Mouse (Mus musculus): ENCODE data around the gene Bri3.

DNA sequence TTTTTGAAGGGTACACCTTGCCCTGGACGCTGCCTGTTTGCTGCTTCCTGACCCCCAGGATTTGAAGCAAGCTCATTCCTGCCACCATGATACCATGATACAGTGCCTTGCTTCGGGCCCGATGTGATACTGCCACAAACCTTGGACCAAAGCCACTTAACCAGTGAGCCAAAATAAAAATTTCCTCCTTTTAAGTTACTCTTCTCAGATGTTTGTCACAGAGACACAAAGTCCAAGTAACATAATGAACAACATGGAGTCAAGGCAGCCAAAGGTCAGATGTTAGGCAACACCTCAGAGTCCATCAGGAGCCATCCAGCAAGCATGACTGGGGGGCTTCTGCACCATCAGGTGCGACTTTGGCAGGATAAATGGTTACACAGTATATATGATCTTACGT is 11.7 kb upstream of the Bri3 start:
- TF ChIP-seq POLR2A (IDR thresholded peaks at IDR 0.05; ENCODE audit: low read depth, low read length) = no peak
- no peak for TF ChIP-seq CTCF (conservative IDR thresholded peaks at IDR 0.05; ENCODE audit: insufficient read depth, insufficient read length, low read depth, low read length)
